Mouse (Mus musculus): ENCODE results near the gene Gpr183. TPM values are rescaled to one million over a fixed set of nuclear protein-coding genes. Genes with fewer than 3 reads are reported as not detected.

The Gpr183 gene
- polyA plus RNA-seq, 1 experiment: 0.06 TPM

GRCm38 (mm10) chr14:121938256-121939191 is 26.5 kb downstream of the Gpr183 start:
- no peak overlapping the region for H3ac ChIP-seq (ENCODE audit: control insufficient read depth, insufficient read length, low read depth)
- H3K27me3 ChIP-seq (ENCODE audit: control insufficient read depth, insufficient read depth, insufficient read length): no peaks in the 10 kb centered on the region
- peaks cover 1% of the 10 kb centered on the region for H3K79me3 ChIP-seq (ENCODE audit: low read depth)
- H3K79me2 ChIP-seq (ENCODE audit: control insufficient read depth, insufficient read depth): no peaks in the 10 kb centered on the region
- peaks cover 6% of the 10 kb centered on the region for H3K36me3 ChIP-seq (ENCODE audit: control insufficient read depth, insufficient read depth)
- TF ChIP-seq MYOD1 (IDR thresholded peaks at IDR 0.05; ENCODE audit: control insufficient read depth, insufficient read length, low read depth) (no peak), MAX (IDR thresholded peaks at IDR 0.05) (no peak), CTCF (IDR thresholded peaks at IDR 0.05; ENCODE audit: control insufficient read depth, insufficient read depth, insufficient read length) (no peak)
- H3K4me3 ChIP-seq (ENCODE audit: insufficient read depth, poor library complexity, severe bottlenecking): no peak overlapping the region

GRCm38 (mm10) chr14:121937601-121938255 is 27.3 kb downstream of the Gpr183 start:
- peaks cover 6% of the 10 kb centered on the region for H3K36me3 ChIP-seq (ENCODE audit: control insufficient read depth, insufficient read depth)
- H3ac ChIP-seq (ENCODE audit: control insufficient read depth, insufficient read length, low read depth): no peak overlapping the region
- no peaks in the 10 kb centered on the region for H3K79me2 ChIP-seq (ENCODE audit: control insufficient read depth, insufficient read depth)
- H3K4me3 ChIP-seq (ENCODE audit: insufficient read depth, poor library complexity, severe bottlenecking): no peak overlapping the region
- peaks cover 1% of the 10 kb centered on the region for H3K79me3 ChIP-seq (ENCODE audit: low read depth)
- no peaks in the 10 kb centered on the region for H3K27me3 ChIP-seq (ENCODE audit: control insufficient read depth, insufficient read depth, insufficient read length)
- no peak for TF ChIP-seq MAX (IDR thresholded peaks at IDR 0.05)

- Histone ChIP-seq H3K79me3 (ENCODE audit: low read depth) (peaks cover 1% of the 10 kb centered on the region), H3ac (ENCODE audit: control insufficient read depth, insufficient read length, low read depth) (no peak overlapping the region), H3K79me2 (ENCODE audit: control insufficient read depth, insufficient read depth) (no peaks in the 10 kb centered on the region), H3K36me3 (ENCODE audit: control insufficient read depth, insufficient read depth) (peaks cover 6% of the 10 kb centered on the region), H3K4me3 (ENCODE audit: insufficient read depth, poor library complexity, severe bottlenecking) (no peak overlapping the region), H3K27me3 (ENCODE audit: control insufficient read depth, insufficient read depth, insufficient read length) (no peaks in the 10 kb centered on the region)
- TF ChIP-seq USF1 (IDR thresholded peaks at IDR 0.05; ENCODE audit: low read depth): no peak
- TF ChIP-seq MYOD1 (IDR thresholded peaks at IDR 0.05; ENCODE audit: control insufficient read depth, insufficient read length, low read depth): no peak
- TF ChIP-seq MAX (IDR thresholded peaks at IDR 0.05): no peak
- TF ChIP-seq FOSL1 (IDR thresholded peaks at IDR 0.05; ENCODE audit: insufficient read depth, low read length, poor library complexity, severe bottlenecking): no peak
- no peak for TF ChIP-seq CTCF (IDR thresholded peaks at IDR 0.05; ENCODE audit: control insufficient read depth, insufficient read depth, insufficient read length)
- TF ChIP-seq MYOG (IDR thresholded peaks at IDR 0.05; ENCODE audit: control insufficient read depth, extremely low read depth, insufficient read length): no peak
- TF ChIP-seq CEBPB (IDR thresholded peaks at IDR 0.05; ENCODE audit: low read depth): no peak
Measured at GRCm38 (mm10) chr14:121936856-121937255, 28.1 kb downstream of the Gpr183 start.

GRCm38 (mm10) chr14:121936356-121936755 is 28.6 kb downstream of the Gpr183 start:
- H3ac ChIP-seq (ENCODE audit: control insufficient read depth, insufficient read length, low read depth): no peak overlapping the region
- H3K27me3 ChIP-seq (ENCODE audit: control insufficient read depth, insufficient read depth, insufficient read length): no peaks in the 10 kb centered on the region
- no peak overlapping the region for H3K4me3 ChIP-seq (ENCODE audit: insufficient read depth, poor library complexity, severe bottlenecking)
- no peaks in the 10 kb centered on the region for H3K79me2 ChIP-seq (ENCODE audit: control insufficient read depth, insufficient read depth)
- H3K79me3 ChIP-seq (ENCODE audit: low read depth): no peaks in the 10 kb centered on the region
- peaks cover 6% of the 10 kb centered on the region for H3K36me3 ChIP-seq (ENCODE audit: control insufficient read depth, insufficient read depth)
- TF ChIP-seq MYOG (IDR thresholded peaks at IDR 0.05; ENCODE audit: control insufficient read depth, extremely low read depth, insufficient read length) (no peak), MAX (IDR thresholded peaks at IDR 0.05) (no peak), FOSL1 (IDR thresholded peaks at IDR 0.05; ENCODE audit: insufficient read depth, low read length, poor library complexity, severe bottlenecking) (no peak), MYOD1 (IDR thresholded peaks at IDR 0.05; ENCODE audit: control insufficient read depth, insufficient read length, low read depth) (no peak), USF1 (IDR thresholded peaks at IDR 0.05; ENCODE audit: low read depth) (no peak), CTCF (IDR thresholded peaks at IDR 0.05; ENCODE audit: control insufficient read depth, insufficient read depth, insufficient read length) (no peak), CEBPB (IDR thresholded peaks at IDR 0.05; ENCODE audit: low read depth) (no peak)

- Histone ChIP-seq H3K79me2 (ENCODE audit: control insufficient read depth, insufficient read depth) (no peaks in the 10 kb centered on the region), H3K36me3 (ENCODE audit: control insufficient read depth, insufficient read depth) (peaks cover 6% of the 10 kb centered on the region), H3ac (ENCODE audit: control insufficient read depth, insufficient read length, low read depth) (no peak overlapping the region), H3K27me3 (ENCODE audit: control insufficient read depth, insufficient read depth, insufficient read length) (no peaks in the 10 kb centered on the region), H3K79me3 (ENCODE audit: low read depth) (no peaks in the 10 kb centered on the region), H3K4me3 (ENCODE audit: insufficient read depth, poor library complexity, severe bottlenecking) (no peak overlapping the region)
- TF ChIP-seq MYOG (IDR thresholded peaks at IDR 0.05; ENCODE audit: control insufficient read depth, extremely low read depth, insufficient read length) (no peak), USF1 (IDR thresholded peaks at IDR 0.05; ENCODE audit: low read depth) (no peak), FOSL1 (IDR thresholded peaks at IDR 0.05; ENCODE audit: insufficient read depth, low read length, poor library complexity, severe bottlenecking) (no peak), MYOD1 (IDR thresholded peaks at IDR 0.05; ENCODE audit: control insufficient read depth, insufficient read length, low read depth) (no peak), CEBPB (IDR thresholded peaks at IDR 0.05; ENCODE audit: low read depth) (no peak), MAX (IDR thresholded peaks at IDR 0.05) (no peak), CTCF (IDR thresholded peaks at IDR 0.05; ENCODE audit: control insufficient read depth, insufficient read depth, insufficient read length) (no peak)
Measured at GRCm38 (mm10) chr14:121934597-121934946, 30.4 kb downstream of the Gpr183 start.

Measured in C2C12 (cell line).